Mouse (Mus musculus) liver, embryonic 14.5 days (tissue): ENCODE data around the gene Ceacam15.

Source experiments
- CTCF ChIP-seq: IDR thresholded peaks from 2 replicates; pipeline ENCODE4 v1.5.1; 2016; ENCODE audit warnings: antibody characterized with exemption, low read depth, control low read depth
- EP300 ChIP-seq: IDR thresholded peaks from 2 replicates; pipeline ENCODE4 v1.6.1; 2016; ENCODE audit warnings: antibody characterized with exemption, low read depth

DNA sequence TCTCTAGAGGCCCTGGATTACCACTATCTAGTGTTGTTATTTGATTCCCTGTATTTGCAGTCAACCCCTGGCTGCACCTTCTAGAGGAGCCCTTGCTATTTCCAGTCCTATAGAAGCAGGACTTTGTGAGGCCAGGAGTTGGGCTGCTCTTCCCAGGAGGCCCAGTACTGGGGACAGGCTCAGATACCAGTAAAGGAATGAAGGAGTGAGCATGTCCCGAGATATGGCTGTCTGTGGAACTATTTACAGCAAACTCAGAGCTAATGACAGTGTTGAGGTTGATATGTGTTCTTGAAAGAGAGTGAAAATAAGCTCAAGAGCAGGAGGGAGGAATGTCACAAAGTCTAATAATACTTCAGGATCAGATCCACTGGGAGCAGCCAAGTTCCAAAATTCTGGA lies 1.7 kb downstream of the Ceacam15 start:
- TF ChIP-seq CTCF = no peak
- no peak for TF ChIP-seq EP300
